In the genomic region with DNA sequence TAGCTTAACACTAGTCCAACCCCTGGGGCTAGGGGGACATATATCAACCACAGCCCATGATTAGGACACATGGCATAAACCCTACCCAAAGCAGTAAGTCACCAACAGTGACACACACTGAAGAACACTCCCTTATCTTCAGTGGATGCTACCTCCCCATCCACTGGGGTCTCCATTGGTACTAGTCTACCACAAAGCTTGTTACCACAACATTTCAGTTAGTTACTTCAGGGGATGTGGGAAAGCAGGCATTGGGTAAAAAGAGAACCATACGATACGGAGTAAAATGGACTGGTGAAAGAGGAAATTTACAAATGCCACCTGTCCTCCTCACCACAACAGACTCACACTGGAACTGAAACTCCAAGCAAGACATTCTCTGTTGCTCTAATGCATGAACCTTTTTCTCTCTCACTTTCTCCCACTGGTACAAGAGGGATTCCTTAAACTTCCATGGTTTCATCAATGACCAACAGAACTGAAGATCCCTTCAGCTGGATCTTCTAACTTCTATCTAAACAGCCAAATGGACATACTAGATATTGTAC, we compare ENCODE assay signal across 18 mouse cellular contexts. TPM values are rescaled to one million over a fixed set of nuclear protein-coding genes. Genes with fewer than 3 reads are reported as not detected.
"Had no signal": no experiment of that assay in that cellular context is flagged by ENCODE, and none has a peak within 500 bp of the region (broad histone marks: within the 10 kb centered on the region; RNA-seq: fewer than 3 reads in every experiment).

No protein-coding gene starts in this region.

- DNase-seq: kidney, adult 8-10 months; kidney, postnatal 36 days; lung, adult 2 months; lung, postnatal 36 days; thymus, postnatal 4 days had no signal

- H3K4me3 ChIP-seq: layer of hippocampus, adult 2 months; limb, embryonic 12.5 days; megakaryocyte, embryonic 14.5 days; midbrain, embryonic 15.5 days; neural tube, embryonic 12.5 days had no signal

- ATAC-seq: intestine, postnatal 0 days; lung, postnatal 0 days; midbrain, embryonic 15.5 days had no signal

- H3K27ac ChIP-seq: layer of hippocampus, adult 2 months; limb, embryonic 12.5 days; midbrain, embryonic 15.5 days; neural tube, embryonic 12.5 days had no signal

RNA-seq across cellular contexts. Expression of a gene that starts 37.3 kb away (rescaled TPM):
- total RNA-seq: liver, adult 2 months; monocyte, adult 5-6 weeks had no signal
- polyA plus RNA-seq: intestine, postnatal 0 days; kidney, embryonic 16.5 days; limb, embryonic 12.5 days; liver, adult 2 months; lung, adult 2 months; lung, postnatal 0 days; neural tube, embryonic 12.5 days; spleen, adult 2 months; stomach, embryonic 16.5 days; thymus, postnatal 0 days had no signal
